Mouse (Mus musculus): ENCODE measurements around the gene Acsf2. TPM values are rescaled to one million over a fixed set of nuclear protein-coding genes. Genes with fewer than 3 reads are reported as not detected.

The Acsf2 gene
- polyA plus RNA-seq, 1 experiment from 2014 or later: 2.6 TPM

- Histone ChIP-seq H3K4me3 (no peak overlapping the region), H3K27ac (no peak overlapping the region), H3K27me3 (replicated peaks) (peaks cover 25% of the 10 kb centered on the region), H3K36me3 (no peaks in the 10 kb centered on the region), H3K9me3 (no peaks in the 10 kb centered on the region), H3K9ac (0 out of 2 replicates have a peak overlapping the region, but pooled peaks have one; percentile 26), H3K4me2 (replicated peaks) (peak overlapping the region; percentile 53), H3K4me1 (peaks cover 12% of the 10 kb centered on the region)
- ATAC-seq (ENCODE audit: low FRiP score, low read depth): no peak
- WGBS: 55% methylated on average over 5 of the region's 5 CpGs
Measured at GRCm38 (mm10) chr11:94563821-94564220, 37.9 kb downstream of the Acsf2 start.

GRCm38 (mm10) chr11:94563383-94563782, 38.3 kb downstream of the Acsf2 start:
- no peak for ATAC-seq (ENCODE audit: low FRiP score, low read depth)

GRCm38 (mm10) chr11:94558226-94558625, 43.4 kb downstream of the Acsf2 start:
- no peak for ATAC-seq (ENCODE audit: low FRiP score, low read depth)
- H3K9ac ChIP-seq: no peak overlapping the region
- H3K4me2 ChIP-seq (replicated peaks): no peak overlapping the region
- H3K4me3 ChIP-seq: no peak overlapping the region
- no peaks in the 10 kb centered on the region for H3K27me3 ChIP-seq (replicated peaks)
- no peaks in the 10 kb centered on the region for H3K4me1 ChIP-seq
- no peak overlapping the region for H3K27ac ChIP-seq
- no peaks in the 10 kb centered on the region for H3K36me3 ChIP-seq
- WGBS: 74% methylated on average over 3 of the region's 3 CpGs
- no peaks in the 10 kb centered on the region for H3K9me3 ChIP-seq

More at GRCm38 (mm10) chr11:94563383-94563782, 38.3 kb downstream of the Acsf2 start:
- H3K4me3 ChIP-seq: no peak overlapping the region
- peaks cover 25% of the 10 kb centered on the region for H3K27me3 ChIP-seq (replicated peaks)
- no peak overlapping the region for H3K27ac ChIP-seq
- no peaks in the 10 kb centered on the region for H3K9me3 ChIP-seq
- H3K4me2 ChIP-seq (replicated peaks): no peak overlapping the region
- no peak overlapping the region for H3K9ac ChIP-seq
- peaks cover 12% of the 10 kb centered on the region for H3K4me1 ChIP-seq
- no peaks in the 10 kb centered on the region for H3K36me3 ChIP-seq
- WGBS: 99% methylated on average over 5 of the region's 5 CpGs

GRCm38 (mm10) chr11:94550442-94550744, 51.3 kb downstream of the Acsf2 start:
- Histone ChIP-seq H3K4me1 (peaks cover 7% of the 10 kb centered on the region), H3K4me2 (replicated peaks) (no peak overlapping the region), H3K27ac (no peak overlapping the region), H3K27me3 (replicated peaks) (no peaks in the 10 kb centered on the region), H3K4me3 (no peak overlapping the region), H3K9ac (no peak overlapping the region), H3K9me3 (no peaks in the 10 kb centered on the region), H3K36me3 (no peaks in the 10 kb centered on the region)
- ATAC-seq (ENCODE audit: low FRiP score, low read depth): no peak
- 87% methylated on average over 5 of the region's 5 CpGs for WGBS

GRCm38 (mm10) chr11:94549691-94550441, 51.8 kb downstream of the Acsf2 start:
- H3K4me3 ChIP-seq: no peak overlapping the region
- H3K9me3 ChIP-seq: no peaks in the 10 kb centered on the region
- no peak for ATAC-seq (ENCODE audit: low FRiP score, low read depth)
- H3K27ac ChIP-seq: no peak overlapping the region
- H3K27me3 ChIP-seq (replicated peaks): no peaks in the 10 kb centered on the region
- no peak overlapping the region for H3K9ac ChIP-seq
- no peaks in the 10 kb centered on the region for H3K36me3 ChIP-seq
- 73% methylated on average over 10 of the region's 10 CpGs for WGBS
- H3K4me2 ChIP-seq (replicated peaks): no peak overlapping the region; the same call in 1 of the 2 replicates
- H3K4me1 ChIP-seq: peaks cover 7% of the 10 kb centered on the region

GRCm38 (mm10) chr11:94548888-94549690, 52.6 kb downstream of the Acsf2 start, which contains the start of gene Rsad1:
Gene Rsad1, minus strand, starts transcription at chr11:94549255.
- peak; percentile 81 for ATAC-seq (ENCODE audit: low FRiP score, low read depth)
- Histone ChIP-seq H3K27me3 (replicated peaks) (no peaks in the 10 kb centered on the region), H3K4me1 (peaks cover 11% of the 10 kb centered on the region), H3K9ac (peak within 1 kb of the TSS; percentile 58), H3K4me3 (peak within 1 kb of the TSS; percentile 52), H3K9me3 (no peaks in the 10 kb centered on the region), H3K36me3 (no peaks in the 10 kb centered on the region), H3K4me2 (replicated peaks) (peak within 1 kb of the TSS; percentile 81), H3K27ac (peak within 1 kb of the TSS; percentile 57; the same call in 1 of the 2 replicates)
- WGBS: 5% methylated on average over 49 of the region's 49 CpGs

GRCm38 (mm10) chr11:94548041-94548784, 53.5 kb downstream of the Acsf2 start:
- peak overlapping the region; percentile 58 for H3K9ac ChIP-seq
- 11% methylated on average over 24 of the region's 24 CpGs for WGBS
- ATAC-seq (ENCODE audit: low FRiP score, low read depth): peak; percentile 45; the same call in 1 of the 2 replicates
- H3K36me3 ChIP-seq: no peaks in the 10 kb centered on the region
- peak overlapping the region; percentile 81 for H3K4me2 ChIP-seq (replicated peaks)
- no peak overlapping the region for H3K27ac ChIP-seq
- no peaks in the 10 kb centered on the region for H3K9me3 ChIP-seq
- H3K4me3 ChIP-seq: peak overlapping the region; percentile 52
- no peaks in the 10 kb centered on the region for H3K27me3 ChIP-seq (replicated peaks)
- peaks cover 11% of the 10 kb centered on the region for H3K4me1 ChIP-seq

GRCm38 (mm10) chr11:94547271-94547670, 54.4 kb downstream of the Acsf2 start:
- Histone ChIP-seq H3K27me3 (replicated peaks) (no peaks in the 10 kb centered on the region), H3K4me2 (replicated peaks) (no peak overlapping the region), H3K27ac (no peak overlapping the region), H3K4me1 (peaks cover 11% of the 10 kb centered on the region), H3K9ac (no peak overlapping the region), H3K4me3 (no peak overlapping the region), H3K36me3 (no peaks in the 10 kb centered on the region; the same call in 1 of the 2 replicates), H3K9me3 (no peaks in the 10 kb centered on the region)
- no peak for ATAC-seq (ENCODE audit: low FRiP score, low read depth)
- WGBS: 95% methylated on average over 6 of the region's 6 CpGs

GRCm38 (mm10) chr11:94546381-94546780, 55.3 kb downstream of the Acsf2 start:
- H3K9ac ChIP-seq: no peak overlapping the region
- no peak overlapping the region for H3K4me3 ChIP-seq
- peaks cover 11% of the 10 kb centered on the region for H3K4me1 ChIP-seq
- H3K27ac ChIP-seq: no peak overlapping the region
- H3K27me3 ChIP-seq (replicated peaks): no peaks in the 10 kb centered on the region
- no peaks in the 10 kb centered on the region; the same call in 1 of the 2 replicates for H3K36me3 ChIP-seq
- H3K4me2 ChIP-seq (replicated peaks): no peak overlapping the region
- no peak for ATAC-seq (ENCODE audit: low FRiP score, low read depth)
- no peaks in the 10 kb centered on the region for H3K9me3 ChIP-seq
- 95% methylated on average over 5 of the region's 5 CpGs for WGBS

- no peaks in the 10 kb centered on the region for H3K9me3 ChIP-seq
- 54% methylated on average over 18 of the region's 18 CpGs for WGBS
- no peak for ATAC-seq (ENCODE audit: low FRiP score, low read depth)
- no peaks in the 10 kb centered on the region; the same call in 1 of the 2 replicates for H3K36me3 ChIP-seq
- H3K9ac ChIP-seq: no peak overlapping the region
- H3K4me1 ChIP-seq: peaks cover 11% of the 10 kb centered on the region
- H3K4me2 ChIP-seq (replicated peaks): peak overlapping the region; percentile 36
- no peak overlapping the region for H3K27ac ChIP-seq
- no peak overlapping the region for H3K4me3 ChIP-seq
- H3K27me3 ChIP-seq (replicated peaks): no peaks in the 10 kb centered on the region
Measured at GRCm38 (mm10) chr11:94544422-94544821, 57.2 kb downstream of the Acsf2 start.

- Histone ChIP-seq H3K9me3 (no peaks in the 10 kb centered on the region), H3K9ac (no peak overlapping the region), H3K27ac (no peak overlapping the region), H3K4me1 (peaks cover 11% of the 10 kb centered on the region), H3K4me2 (replicated peaks) (peak overlapping the region; percentile 36), H3K27me3 (replicated peaks) (no peaks in the 10 kb centered on the region), H3K36me3 (no peaks in the 10 kb centered on the region; the same call in 1 of the 2 replicates), H3K4me3 (no peak overlapping the region)
- no peak for ATAC-seq (ENCODE audit: low FRiP score, low read depth)
- WGBS: 42% methylated on average over 9 of the region's 9 CpGs
Measured at GRCm38 (mm10) chr11:94543932-94544331, 57.7 kb downstream of the Acsf2 start.

GRCm38 (mm10) chr11:94543344-94543743, 58.3 kb downstream of the Acsf2 start:
- H3K9ac ChIP-seq: no peak overlapping the region
- no peaks in the 10 kb centered on the region; the same call in 1 of the 2 replicates for H3K36me3 ChIP-seq
- ATAC-seq (ENCODE audit: low FRiP score, low read depth): no peak
- no peaks in the 10 kb centered on the region for H3K27me3 ChIP-seq (replicated peaks)
- H3K4me3 ChIP-seq: no peak overlapping the region
- H3K4me2 ChIP-seq (replicated peaks): no peak overlapping the region
- WGBS: 83% methylated on average over 12 of the region's 12 CpGs
- H3K9me3 ChIP-seq: no peaks in the 10 kb centered on the region
- peaks cover 8% of the 10 kb centered on the region for H3K4me1 ChIP-seq
- H3K27ac ChIP-seq: no peak overlapping the region

All from neural tube, embryonic 12.5 days (tissue).